Mouse (Mus musculus) CD4-positive, CD25-positive, alpha-beta regulatory T cell (primary cell): ENCODE measurements around the gene Klhl18. TPM values are rescaled to one million over a fixed set of nuclear protein-coding genes. Genes with fewer than 3 reads are reported as not detected.

Source experiments
- polyA plus RNA-seq: library from polyadenylated mRNA; unstranded; fragments of 100-300 nt; shearing (Covaris generic); gene quantifications from one replicate; pipeline ENCODE4 v1.2.1, GENCODE M21; 2017

Klhl18 gene
- 9.2 TPM for polyA plus RNA-seq

GRCm38 (mm10) chr9:110476124-110477091 lies at the start of gene Klhl18, which contains the start of gene Kif9:
Gene Klhl18 (minus strand): TSS chr9:110476694.
Gene Kif9 (plus strand): TSS chr9:110476958.

GRCm38 (mm10) chr9:110419511-110420112 lies 56.9 kb downstream of the Klhl18 start, which contains the start of gene Ngp:
Gene Ngp (plus strand): TSS chr9:110419747.

GRCm38 (mm10) chr9:110408099-110408773 lies 68.3 kb downstream of the Klhl18 start, which contains the start of gene Ptpn23:
Gene Ptpn23 (minus strand): TSS chr9:110408213.

Other genes starting within 250 kb of the Klhl18 start
- gene Cspg5, start 232.9 kb downstream of the Klhl18 start, polyA plus RNA-seq: 0.07 TPM
- gene Elp6, start 171.5 kb downstream of the Klhl18 start, polyA plus RNA-seq: 15.3 TPM
- 71.0 TPM for gene Scap, start 143.4 kb downstream of the Klhl18 start, polyA plus RNA-seq
- 5.7 TPM for gene Ptpn23, start 68.5 kb downstream of the Klhl18 start, polyA plus RNA-seq
- gene Ngp, start 56.9 kb downstream of the Klhl18 start, polyA plus RNA-seq: not detected
- gene Kif9, start 264 bp upstream of the Klhl18 start, polyA plus RNA-seq: 0.74 TPM
- gene Setd2, start 55.9 kb upstream of the Klhl18 start, polyA plus RNA-seq: 37.0 TPM
- 1.9 TPM for gene Nradd, start 147.8 kb upstream of the Klhl18 start, polyA plus RNA-seq
- gene Nbeal2, start 177.5 kb upstream of the Klhl18 start, polyA plus RNA-seq: 48.9 TPM
- 271 TPM for gene Ccdc12, start 179.8 kb upstream of the Klhl18 start, polyA plus RNA-seq